Mouse (Mus musculus) heart, adult 2 months (tissue): Measurements from ENCODE around the gene Pfkfb3. TPM values are rescaled to one million over a fixed set of nuclear protein-coding genes. Genes with fewer than 3 reads are reported as not detected.

Experiments used
- DNase-seq, 2 experiments: peaks; one replicate each; pipeline ENCODE4 v3.0.0; 2021
- H3K27ac ChIP-seq: fragments of 200-600 bp; 2 replicates; pipeline ENCODE4 v1.8.1; 2022
- H3K27me3 ChIP-seq: fragments of 200-500 bp; 2 replicates; pipeline ENCODE4 v1.6.1; 2012; ENCODE audit warnings: mild to moderate bottlenecking, low read length, inconsistent platforms, mixed read lengths; ENCODE audit not compliant: control insufficient read depth, insufficient read depth
- H3K36me3 ChIP-seq: fragments of 200-500 bp; 2 replicates; pipeline ENCODE4 v1.6.1; 2012; ENCODE audit warnings: low read length, inconsistent platforms; ENCODE audit not compliant: control insufficient read depth, insufficient read depth
- H3K4me1 ChIP-seq: fragments of 200-500 bp; 2 replicates; pipeline ENCODE4 v1.6.1; 2011; ENCODE audit warnings: low read length; ENCODE audit not compliant: control insufficient read depth, insufficient read depth
- H3K4me3 ChIP-seq: fragments of 200-600 bp; 2 replicates; pipeline ENCODE4 v1.8.1; 2022
- H3K79me2 ChIP-seq: fragments of 200-500 bp; replicated peaks from 2 replicates; pipeline ENCODE4 v1.6.1; 2012; ENCODE audit warnings: mild to moderate bottlenecking, inconsistent platforms, low read length, moderate library complexity, mixed read lengths; ENCODE audit not compliant: control insufficient read depth, insufficient read depth
- H3K9ac ChIP-seq: fragments of 200-500 bp; 2 replicates; pipeline ENCODE4 v1.6.1; 2012; ENCODE audit warnings: low read depth, mild to moderate bottlenecking, control low read depth, inconsistent platforms, low read length, mixed read lengths
- CTCF ChIP-seq: fragments of 200-600 bp; IDR thresholded peaks from 2 replicates; pipeline ENCODE4 v1.8.1; 2022; ENCODE audit warnings: antibody characterized with exemption, mild to moderate bottlenecking, moderate library complexity
- EP300 ChIP-seq: fragments of 200-500 bp; IDR thresholded peaks from 2 replicates; pipeline ENCODE4 v1.6.1; 2011; ENCODE audit warnings: low read depth, low read length, control low read depth; ENCODE audit not compliant: insufficient read depth
- POLR2A ChIP-seq: fragments of 200-500 bp; IDR thresholded peaks from 2 replicates; pipeline ENCODE4 v1.6.1; 2011; ENCODE audit warnings: mild to moderate bottlenecking, low read depth, low read length, control low read depth; ENCODE audit not compliant: insufficient read depth
- WGBS: fragments of 180-500 bp; shearing (Covaris S2); methylation state at CpG from one replicate; pipeline ENCODE4 v1.1.7; 2018; 5-methylcytosine and 5-hydroxymethylcytosine counted together
- intact Hi-C: fragments of 180-260 bp; cut with DNase I; formaldehyde crosslinking; loops from one replicate; pipeline ENCODE4 v1.15.1; 2025
- long read RNA-seq: library from polyadenylated mRNA; stranded (forward); transcript quantifications from one replicate; pipeline ENCODE4 v2.0.0, GENCODE M21; 2021
- polyA plus RNA-seq: library from polyadenylated mRNA; depleted of rRNA; stranded (reverse); fragments of >200 nt; gene quantifications from 2 replicates; pipeline ENCODE4 v1.2.3, GENCODE M21; 2012; rRNA removed
- total RNA-seq, 2 experiments: library from RNA; stranded (reverse); gene quantifications; 2 replicates each; pipeline ENCODE4 v1.2.3; 2021

Pfkfb3 gene
- total RNA-seq (10 to 100 TPM in 1 of 2 experiments, 1 to 10 TPM in 1; 9.0 to 12.1 TPM), polyA plus RNA-seq (13.1 and 14.3 TPM in 2 replicates)
- long read RNA-seq, full-length matches to known transcripts = 1 of 2 reads
- long read RNA-seq, partial matches to known transcripts = 0 of 2 reads
- long read RNA-seq, other reads (novel, unspliced or antisense) = 1 of 2 reads

DNA sequence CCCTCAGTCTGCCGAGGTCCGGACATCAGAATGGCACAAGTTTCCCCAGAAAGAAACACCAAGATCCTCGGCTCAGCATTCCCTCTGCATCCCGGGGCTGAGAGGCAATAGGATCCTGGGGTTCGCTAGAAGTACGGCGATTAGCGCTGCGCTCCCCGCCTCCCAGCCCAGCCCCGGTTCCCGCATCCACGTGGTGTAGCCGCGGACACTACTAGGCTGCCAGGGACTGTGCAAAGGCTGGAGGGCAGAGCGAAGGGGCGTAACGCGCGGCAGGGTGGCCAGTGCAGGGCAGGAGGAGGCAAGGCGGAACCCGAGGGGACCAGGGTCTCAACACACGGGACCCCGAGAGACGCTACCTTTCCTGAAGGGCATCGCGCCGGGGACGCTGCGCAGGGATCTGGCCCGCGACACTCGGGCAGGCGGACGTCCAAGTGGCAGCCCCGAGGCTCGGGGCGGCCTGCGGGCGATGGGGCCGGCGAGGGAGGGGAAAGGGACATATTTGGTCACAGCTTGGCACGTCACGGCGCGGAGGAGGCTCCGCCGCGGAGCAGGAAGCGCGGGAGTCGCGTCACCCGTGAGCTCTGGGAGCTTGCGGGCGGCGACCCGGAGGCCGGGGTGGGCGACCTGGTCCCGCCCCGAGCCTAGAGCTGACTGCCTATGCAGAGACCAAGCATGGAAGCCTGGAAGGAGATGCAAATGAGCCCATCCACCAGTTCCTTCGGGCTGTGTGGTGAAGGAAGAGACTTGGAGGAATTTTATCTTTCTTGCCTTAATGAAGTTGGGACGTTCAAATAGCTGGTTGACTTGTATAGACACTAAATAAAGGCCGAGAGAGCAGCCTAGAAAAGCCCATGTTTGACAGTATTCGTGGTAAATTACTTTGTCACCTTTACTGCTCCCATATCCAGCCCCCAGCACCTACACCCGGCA, at the start of gene Pfkfb3:
Pfkfb3 (minus strand) TSS at position 607 of the 930 bp plus-strand sequence.
- Histone ChIP-seq H3K79me2 (no peaks in the 10 kb centered on the region), H3K36me3 (no peaks in the 10 kb centered on the region), H3K9ac (peak within 1 kb of the TSS; percentile 84), H3K4me3 (peak within 1 kb of the TSS; percentile 67), H3K27ac (peak within 1 kb of the TSS; percentile 66), H3K4me1 (no peaks in the 10 kb centered on the region), H3K27me3 (no peaks in the 10 kb centered on the region)
- DNase-seq = peak; percentile 87 to 90
- intact Hi-C loops = no loop called here
- TF ChIP-seq POLR2A (0 out of 2 replicates have a peak, but pooled peaks have one; percentile 39), CTCF (no peak), EP300 (no peak)
- 2% methylated on average over 67 of the region's 67 CpGs for WGBS

DNA sequence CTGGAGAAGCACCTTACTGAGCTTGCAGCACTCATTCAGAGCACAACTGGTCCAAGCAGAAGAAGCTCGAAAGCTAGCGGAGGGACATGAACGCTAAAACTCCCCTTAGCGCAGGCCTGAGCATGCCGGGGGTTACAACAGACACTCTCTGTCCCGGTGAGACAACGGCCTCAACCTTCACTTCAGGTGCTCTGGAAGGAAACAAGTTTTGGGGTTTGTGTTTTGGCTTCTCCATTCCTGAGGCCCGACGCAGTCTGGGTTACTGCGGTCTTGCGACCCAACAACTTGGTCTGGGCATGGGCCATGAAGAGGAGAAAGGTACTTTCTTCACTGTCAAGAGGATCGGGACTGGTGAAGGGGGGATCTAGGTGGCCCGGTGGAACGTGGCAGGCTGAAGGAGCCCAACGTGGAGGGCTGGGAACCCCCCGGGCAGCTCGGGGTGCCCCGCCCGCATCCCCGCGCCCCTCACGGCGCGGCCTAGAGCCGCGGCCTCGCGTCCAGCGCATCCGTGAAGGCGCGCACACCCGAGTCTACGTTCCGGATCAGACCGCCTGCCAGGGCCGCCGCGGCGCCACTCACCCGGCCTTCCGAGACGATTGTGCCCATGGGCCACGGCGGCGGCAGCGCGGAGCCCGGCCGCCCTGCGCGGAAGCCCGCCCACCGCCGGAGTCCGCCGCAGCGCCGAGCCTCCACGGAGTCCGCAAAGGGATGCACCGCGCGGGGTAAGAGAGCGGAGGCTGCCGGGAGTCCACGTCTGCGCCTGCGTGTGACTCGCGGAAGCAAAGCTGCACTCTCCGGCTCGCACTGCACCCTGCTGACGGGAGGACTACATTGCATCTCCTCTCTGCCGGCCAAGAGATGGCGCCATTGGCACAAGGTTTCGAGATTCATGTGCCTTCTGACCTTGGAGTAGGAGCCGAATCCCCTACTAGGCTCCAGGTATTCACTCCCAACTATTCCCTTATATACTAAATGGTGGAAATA, 48.9 kb upstream of the Pfkfb3 start:
- Histone ChIP-seq H3K36me3 (peaks cover 10% of the 10 kb centered on the region), H3K4me1 (no peaks in the 10 kb centered on the region), H3K4me3 (peak overlapping the region; percentile 92), H3K9ac (peak overlapping the region; percentile 95), H3K27me3 (no peaks in the 10 kb centered on the region), H3K79me2 (no peaks in the 10 kb centered on the region; the same call in 1 of the 2 replicates), H3K27ac (peak overlapping the region; percentile 84)
- peak; percentile 94 to 97 for DNase-seq
- intact Hi-C loops = loop anchor here (2.0 to 10.0 kb wide), 4 partner anchors 62 to 172 kb away; partner anchors contain the start of genes Ankrd16, Fbh1 and Il15ra
- peak; percentile 96 for TF ChIP-seq EP300
- peak; percentile 99; the same call in 1 of the 2 replicates for TF ChIP-seq CTCF
- peak; percentile 65; the same call in 1 of the 2 replicates for TF ChIP-seq POLR2A
- under 1% methylated on average over 78 of the region's 78 CpGs for WGBS

DNA sequence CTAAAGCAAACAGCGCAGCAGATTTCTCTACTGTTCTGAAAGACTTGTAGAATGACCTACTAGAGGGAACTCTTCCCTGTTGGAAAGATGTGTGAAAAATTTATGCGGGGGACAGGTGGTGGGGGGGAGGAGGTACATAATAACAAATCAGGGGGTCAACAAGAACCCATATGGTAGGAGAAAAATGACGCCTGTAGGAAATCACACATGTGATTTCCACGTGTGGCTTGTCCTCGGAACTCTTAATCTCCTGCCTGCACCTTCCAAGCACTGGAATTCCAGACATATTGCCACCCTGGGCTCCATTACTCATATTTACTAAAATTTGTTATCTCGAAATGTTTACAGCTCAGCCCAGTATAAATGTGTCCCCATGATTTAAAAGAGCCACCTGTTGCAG, 47.9 kb upstream of the Pfkfb3 start:
- no peak for DNase-seq
- whole genome bisulfite sequencing = 70% methylated on average over 6 of the region's 6 CpGs
- intact Hi-C loops = loop anchor here (2.0 to 10.0 kb wide), 4 partner anchors 63 to 173 kb away; partner anchors contain the start of genes Ankrd16, Fbh1 and Il15ra
- Histone ChIP-seq H3K27ac (no peak overlapping the region), H3K27me3 (no peaks in the 10 kb centered on the region), H3K4me3 (no peak overlapping the region; the same call in 1 of the 2 replicates), H3K36me3 (peaks cover 10% of the 10 kb centered on the region), H3K9ac (no peak overlapping the region), H3K79me2 (no peaks in the 10 kb centered on the region; the same call in 1 of the 2 replicates), H3K4me1 (no peaks in the 10 kb centered on the region)
- no peak for TF ChIP-seq POLR2A

DNA sequence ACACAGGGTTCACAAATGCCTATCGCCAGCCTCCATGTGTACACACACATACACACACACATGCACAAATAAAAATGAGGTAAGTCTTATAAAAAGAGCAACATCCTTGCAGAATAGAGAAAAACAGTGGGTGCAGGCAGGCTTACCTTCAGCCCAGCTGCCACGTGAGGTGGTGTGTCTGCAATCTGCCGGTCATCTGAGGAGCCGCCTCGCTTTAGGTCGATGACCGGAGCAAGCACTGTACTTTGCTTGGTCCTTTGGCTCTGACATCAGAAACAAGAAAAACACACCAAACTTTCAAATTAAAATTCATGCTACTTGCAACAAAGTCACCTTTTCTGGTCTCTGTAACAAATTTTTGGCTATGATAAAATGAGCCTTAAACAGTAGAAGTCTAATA, 44.0 kb upstream of the Pfkfb3 start:
- Histone ChIP-seq H3K27ac (no peak overlapping the region), H3K27me3 (no peaks in the 10 kb centered on the region), H3K79me2 (no peaks in the 10 kb centered on the region; the same call in 1 of the 2 replicates), H3K9ac (no peak overlapping the region), H3K4me3 (no peak overlapping the region), H3K4me1 (no peaks in the 10 kb centered on the region), H3K36me3 (peaks cover 12% of the 10 kb centered on the region)
- intact Hi-C loops = no loop called here
- no peak for DNase-seq
- WGBS = 95% methylated on average over 7 of the region's 7 CpGs
- TF ChIP-seq POLR2A = no peak
- no peak for TF ChIP-seq CTCF
- no peak for TF ChIP-seq EP300

DNA sequence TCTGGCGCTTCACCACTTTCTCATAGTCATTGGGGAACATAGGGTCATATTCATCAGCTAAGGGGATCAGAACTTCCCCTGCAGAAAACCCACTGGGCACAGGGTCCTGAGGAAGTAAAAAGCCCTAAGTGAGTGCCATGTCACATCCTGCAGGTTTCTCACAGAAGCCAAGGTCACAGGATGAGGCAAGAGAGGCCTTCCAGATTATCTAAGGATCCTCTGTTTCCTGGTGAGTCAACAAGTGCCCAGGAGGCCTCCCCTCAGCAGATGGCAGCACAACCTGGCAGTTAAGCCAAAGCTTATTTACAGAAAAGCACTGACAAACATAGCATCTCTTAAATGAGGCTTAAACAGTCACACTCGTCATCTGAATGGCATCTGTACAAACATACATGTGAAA, 42.8 kb upstream of the Pfkfb3 start:
- no peak overlapping the region for H3K4me3 ChIP-seq
- no peak for DNase-seq
- no peaks in the 10 kb centered on the region; the same call in 1 of the 2 replicates for H3K79me2 ChIP-seq
- WGBS = 76% methylated on average over 2 of the region's 2 CpGs
- H3K27me3 ChIP-seq = no peaks in the 10 kb centered on the region
- intact Hi-C loops = no loop called here
- H3K9ac ChIP-seq = no peak overlapping the region
- no peak for TF ChIP-seq EP300
- no peak for TF ChIP-seq POLR2A
- no peak for TF ChIP-seq CTCF
- no peaks in the 10 kb centered on the region for H3K4me1 ChIP-seq
- peaks cover 8% of the 10 kb centered on the region for H3K36me3 ChIP-seq
- H3K27ac ChIP-seq = no peak overlapping the region
